Mouse (Mus musculus) lung, postnatal 4 days (tissue): Measurements from ENCODE around the gene Olfr353.

ENCODE experiments used
- DNase-seq, 2 experiments: peaks; one replicate each; pipeline ENCODE4 v3.0.0; 2021

Olfr353 gene

DNA sequence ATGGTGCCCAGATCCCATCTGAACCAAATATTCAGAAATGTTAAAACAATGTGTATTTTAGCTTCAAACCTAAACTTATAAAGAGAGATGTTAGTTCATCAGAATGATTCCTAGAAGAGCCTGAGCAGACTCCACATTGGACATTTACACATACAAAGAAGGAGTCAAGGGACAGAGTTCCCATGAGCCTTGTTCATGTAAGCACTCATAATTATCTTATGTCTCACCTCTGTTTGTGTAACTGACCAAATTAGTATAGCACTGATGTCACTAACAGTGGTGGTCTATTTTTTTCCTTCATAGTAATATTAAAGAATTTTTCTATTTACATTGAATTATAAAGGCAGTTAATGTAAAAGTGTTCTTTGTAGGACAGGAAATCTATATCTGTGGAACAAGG lies at the start of gene Olfr353:
Gene Olfr353, minus strand, starts transcription at position 101 of the 400 bp plus-strand sequence.
- DNase-seq = no peak

DNA sequence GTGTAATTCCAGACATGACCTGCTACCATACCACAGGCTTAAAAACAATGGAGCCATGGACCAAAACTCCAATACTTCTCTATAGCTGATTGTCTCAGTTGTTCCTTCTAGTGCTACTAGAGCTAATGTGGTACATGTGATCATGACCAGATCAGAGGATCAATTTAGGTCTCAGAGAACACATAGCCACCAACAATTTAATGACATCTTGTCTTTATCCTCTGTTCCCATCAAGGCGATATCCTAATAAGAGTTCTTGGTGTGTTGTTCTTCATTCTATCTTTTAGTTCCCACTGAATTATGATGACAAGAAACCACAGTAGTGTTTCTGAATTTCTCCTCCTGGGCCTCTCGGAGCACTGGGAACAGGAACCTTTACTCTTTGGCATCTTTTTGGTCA lies 44.1 kb upstream of the Olfr353 start, which contains the start of gene Olfr356:
Gene Olfr356, plus strand, starts transcription at position 301 of the 400 bp plus-strand sequence.
- no peak for DNase-seq

DNA sequence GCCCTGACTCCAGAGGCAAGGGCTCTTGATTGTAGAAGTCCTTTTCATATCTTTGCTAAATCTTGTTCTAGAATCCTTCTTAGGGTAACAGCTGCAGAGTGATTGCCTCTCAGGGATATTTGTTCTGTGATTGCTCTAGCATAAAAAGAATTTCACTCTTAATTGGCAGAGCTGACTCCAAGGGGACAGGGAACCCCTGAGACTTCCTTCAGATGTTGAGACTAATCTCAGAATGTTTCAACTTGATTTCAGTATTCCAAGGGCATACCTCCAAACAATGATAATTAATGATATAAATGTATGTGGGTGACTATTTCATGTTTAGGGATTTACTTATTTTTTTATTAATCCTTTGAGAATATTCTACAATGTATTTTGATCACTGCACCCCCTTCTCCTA lies 36.1 kb upstream of the Olfr353 start, which contains the start of gene Olfr355:
Gene Olfr355, minus strand, starts transcription at position 101 of the 400 bp plus-strand sequence.
- no peak for DNase-seq

DNA sequence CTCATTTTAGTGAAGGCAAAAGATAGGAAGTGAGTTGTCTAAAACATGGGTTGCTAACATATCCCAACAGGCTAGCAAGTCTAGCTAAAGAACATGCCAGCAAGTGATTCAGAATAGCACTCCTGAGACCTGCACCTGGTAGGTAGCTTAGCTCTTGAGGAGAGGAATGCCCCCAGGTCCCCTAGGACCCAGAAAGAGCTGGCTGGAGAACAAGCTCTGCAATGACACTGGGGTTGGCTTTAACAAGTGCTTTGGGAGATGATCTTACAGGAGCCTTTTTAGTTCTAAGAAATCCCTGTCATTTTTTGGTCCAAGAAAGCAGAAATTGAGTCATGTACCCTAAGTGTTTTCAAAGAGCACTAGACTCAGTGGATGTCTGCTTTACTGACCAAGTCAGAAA lies 12.6 kb upstream of the Olfr353 start, which contains the start of gene Olfr354:
Gene Olfr354, plus strand, starts transcription at position 301 of the 400 bp plus-strand sequence.
- DNase-seq = no peak

DNA sequence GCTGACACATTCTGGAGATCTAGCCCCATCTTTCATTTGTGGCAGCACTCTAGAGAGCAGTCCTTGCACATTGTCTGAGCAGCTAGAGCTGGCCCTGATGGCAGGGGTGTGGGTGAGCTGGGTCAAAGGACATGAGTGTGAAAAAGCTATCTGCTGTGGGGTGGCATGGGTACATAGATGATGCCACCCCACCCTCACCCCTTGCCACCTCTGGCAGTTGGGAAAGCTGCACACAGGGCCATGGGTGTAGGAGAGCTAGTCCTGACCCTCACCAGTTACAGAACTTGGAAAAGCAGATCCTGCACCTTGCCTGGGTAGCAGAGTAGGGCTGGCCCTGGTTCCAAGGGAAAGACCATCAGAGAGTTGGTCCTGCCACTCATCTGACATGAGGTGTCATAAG lies 4.4 kb upstream of the Olfr353 start:
- no peak for DNase-seq

DNA sequence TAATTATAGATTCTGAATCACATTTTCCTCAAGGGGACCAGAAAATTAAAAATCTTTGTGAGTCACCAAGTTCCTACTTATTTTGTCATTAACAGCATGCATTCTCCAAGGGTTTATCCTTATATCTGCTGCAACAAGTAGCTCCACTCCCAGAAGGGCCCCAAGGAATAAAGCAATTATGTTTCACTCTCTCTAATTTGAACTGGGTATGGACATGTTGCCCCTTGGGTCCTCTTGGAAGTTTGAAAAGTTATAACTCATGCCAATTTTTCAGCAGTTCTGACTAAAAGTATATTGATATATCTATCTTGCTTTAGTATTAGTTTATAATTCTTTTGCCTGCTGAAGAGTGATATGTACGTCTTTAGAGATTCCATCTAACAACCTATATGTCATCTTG lies 24.6 kb downstream of the Olfr353 start, which contains the start of gene Olfr352:
Gene Olfr352, plus strand, starts transcription at position 301 of the 400 bp plus-strand sequence.
- no peak for DNase-seq

DNA sequence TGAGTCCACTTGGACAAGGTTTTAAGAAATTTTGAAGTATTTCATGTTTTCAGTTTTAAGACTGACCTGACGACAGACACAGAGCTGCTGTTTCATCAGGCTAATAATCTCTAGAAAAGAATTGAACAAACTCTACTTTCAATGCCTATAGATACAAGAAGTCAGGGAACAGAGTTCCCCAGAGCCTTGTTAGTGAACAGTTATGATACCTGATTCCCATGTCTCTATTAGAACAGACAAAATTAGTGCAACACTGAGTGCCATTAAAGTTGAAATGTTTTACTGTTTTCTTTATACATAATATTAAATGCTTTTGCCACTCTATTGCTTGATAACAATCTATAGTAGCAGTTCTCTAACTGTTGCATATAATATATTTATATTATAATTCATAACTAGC lies 30.2 kb downstream of the Olfr353 start, which contains the start of gene Olfr351:
Gene Olfr351, minus strand, starts transcription at position 101 of the 400 bp plus-strand sequence.
- no peak for DNase-seq

DNA sequence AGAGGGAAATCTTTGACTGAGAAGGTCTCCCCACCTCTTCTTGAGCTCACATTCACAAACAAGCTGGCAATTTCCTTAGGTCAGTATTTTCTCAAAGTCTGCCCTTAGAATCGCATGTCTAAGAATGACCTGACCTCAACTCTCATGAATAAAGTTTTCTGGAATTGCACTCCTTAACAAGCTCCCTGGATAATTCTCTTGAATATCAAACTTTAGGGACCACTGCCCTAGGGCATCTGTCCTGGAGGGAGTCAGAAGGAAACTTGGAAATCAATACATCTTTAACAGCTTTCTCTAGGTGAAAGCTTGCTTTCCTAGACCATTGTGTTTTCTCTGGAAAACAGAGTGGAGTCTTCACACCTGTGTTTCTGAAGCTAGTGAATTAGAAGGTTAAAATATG lies 46.7 kb downstream of the Olfr353 start, which contains the start of gene Olfr350:
Gene Olfr350, plus strand, starts transcription at position 301 of the 400 bp plus-strand sequence.
- no peak for DNase-seq
